Mouse (Mus musculus): Measurements from ENCODE around the gene Fbxl17.

The Fbxl17 gene

DNA sequence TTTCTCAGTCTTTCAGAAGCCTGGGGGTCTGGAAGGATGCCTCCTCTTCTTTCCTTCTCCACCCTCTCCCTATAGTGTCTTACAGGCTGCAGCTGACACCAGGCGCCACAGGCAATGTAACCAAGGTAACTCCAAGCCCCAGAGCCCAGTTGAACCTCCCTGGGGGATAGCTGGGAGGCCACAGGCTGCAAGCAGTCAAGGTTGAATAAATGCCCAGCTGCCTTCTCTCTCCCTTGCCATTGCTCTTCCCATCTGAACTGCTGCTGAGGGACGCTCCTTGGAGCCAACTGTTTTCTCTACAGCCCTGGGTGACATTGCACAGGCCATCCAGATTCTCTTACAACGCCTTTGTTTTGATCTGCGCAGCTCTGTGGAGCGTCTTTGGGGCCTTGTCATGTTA is 491.5 kb downstream of the Fbxl17 start:
- TF ChIP-seq GATA4 (IDR thresholded peaks at IDR 0.05; ENCODE audit: insufficient replicate concordance, low read length): no peak

DNA sequence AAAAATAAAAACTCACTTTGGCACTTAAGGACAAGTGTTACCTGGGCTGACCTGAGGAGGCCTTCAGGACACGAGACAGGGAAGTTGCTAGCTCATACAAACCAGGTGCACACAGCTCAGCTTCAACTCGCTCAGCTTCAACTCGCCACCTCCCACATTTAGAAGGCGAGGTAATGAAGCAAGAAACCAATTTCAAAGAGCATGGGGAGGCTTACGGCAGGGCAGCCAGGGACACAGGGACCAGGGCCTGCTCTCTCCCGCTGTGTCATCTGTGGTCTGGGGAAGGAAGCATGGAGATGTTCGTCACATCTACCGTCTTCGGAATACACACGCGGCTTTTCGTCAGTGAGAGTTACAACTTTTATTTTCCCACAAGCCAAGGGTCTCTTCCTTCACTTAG is 491.9 kb downstream of the Fbxl17 start:
- no peak for TF ChIP-seq GATA4 (IDR thresholded peaks at IDR 0.05; ENCODE audit: insufficient replicate concordance, low read length)
